Comparison of ENCODE assay signal across 9 mouse cellular contexts in the genomic region with DNA sequence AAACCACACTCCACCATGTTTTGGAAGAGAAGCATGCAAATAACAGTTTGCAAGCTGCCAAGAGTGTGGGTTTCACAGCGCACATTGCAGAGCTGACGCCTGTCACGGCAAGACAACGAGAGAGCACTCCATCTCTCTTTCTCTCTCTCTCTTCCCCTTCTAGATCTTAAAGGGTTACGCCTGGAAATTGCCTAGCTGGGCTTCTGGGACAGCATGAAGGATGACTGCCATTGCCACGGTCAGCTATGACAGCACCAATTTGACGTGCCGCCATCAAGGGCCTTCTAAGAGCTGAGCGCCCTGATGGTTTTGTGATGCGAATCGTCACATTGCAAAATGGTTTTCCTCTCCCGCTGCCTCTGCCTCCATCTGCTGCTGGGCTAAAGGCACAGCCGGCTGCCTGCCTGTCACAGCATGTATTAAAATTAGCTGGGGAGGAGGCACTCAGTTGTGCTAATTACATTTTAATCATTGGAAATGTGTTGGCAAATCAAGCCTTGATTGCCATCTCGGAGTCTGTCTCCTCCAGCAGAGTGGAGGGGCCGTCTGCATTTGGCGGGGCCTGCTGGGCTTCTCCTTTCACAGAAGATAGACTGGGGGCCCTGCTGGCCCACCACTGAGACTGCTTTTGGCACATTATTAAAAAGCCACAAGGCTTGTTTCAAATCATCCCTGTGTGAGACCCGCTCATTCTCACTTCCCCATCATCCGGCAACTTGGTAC.
A peak's percentile ranks its signal among the peaks of the same experiment; 100 is the strongest.
DNase-seq lines count a peak whose midpoint lies in the region; ATAC-seq and TF ChIP-seq lines count a peak whose summit lies in the region.
"Had no signal": no experiment of that assay in that cellular context is flagged by ENCODE, and none has a peak within 500 bp of the region (broad histone marks: within the 10 kb centered on the region; RNA-seq: fewer than 3 reads in every experiment).

No protein-coding gene starts in this region.

- ATAC-seq in heart, embryonic 12.5 days (ENCODE audit: insufficient number of reproducible peaks, low FRiP score), result no peak
- peak; percentile 66 for ATAC-seq in forebrain, embryonic 11.5 days (replicated peaks; ENCODE audit: low FRiP score)
- peak; percentile 45; the same call in 1 of the 2 replicates for ATAC-seq in neural tube, embryonic 11.5 days (ENCODE audit: insufficient read depth, low FRiP score, low TSS enrichment)
- ATAC-seq in intestine, postnatal 0 days, result no peak
- ATAC-seq in liver, embryonic 11.5 days (replicated peaks; ENCODE audit: low FRiP score), result no peak

- H3K4me3 ChIP-seq in heart, embryonic 12.5 days, result 0 out of 2 replicates have a peak overlapping the region, but pooled peaks have one; percentile 19
- no peak overlapping the region for H3K4me3 ChIP-seq in forebrain, embryonic 11.5 days (ENCODE audit: low read depth, low read length)
- no peak overlapping the region for H3K4me3 ChIP-seq in neural tube, embryonic 11.5 days (ENCODE audit: low read depth, low read length)
- no peak overlapping the region for H3K4me3 ChIP-seq in intestine, postnatal 0 days (ENCODE audit: low read depth, low read length)
- H3K4me3 ChIP-seq in liver, embryonic 11.5 days (ENCODE audit: low read depth, low read length), result no peak overlapping the region

- H3K4me1 ChIP-seq in heart, embryonic 12.5 days (replicated peaks), result peaks cover 6% of the 10 kb centered on the region
- H3K4me1 ChIP-seq in forebrain, embryonic 11.5 days (replicated peaks; ENCODE audit: control insufficient read depth, insufficient read depth, low read length), result peaks cover 12% of the 10 kb centered on the region; the same call in 1 of the 2 replicates
- H3K4me1 ChIP-seq in neural tube, embryonic 11.5 days (ENCODE audit: control insufficient read depth, insufficient read depth, low read length), result peaks cover 13% of the 10 kb centered on the region
- H3K4me1 ChIP-seq in intestine, postnatal 0 days (replicated peaks; ENCODE audit: control insufficient read depth, insufficient read depth, low read length), result no peaks in the 10 kb centered on the region
- no peaks in the 10 kb centered on the region for H3K4me1 ChIP-seq in liver, embryonic 11.5 days (replicated peaks; ENCODE audit: control insufficient read depth, insufficient read depth, low read length)

- intact Hi-C loops in heart, postnatal 36 days (cut with DNase I), result no loop called here

- H3K36me3 ChIP-seq in heart, embryonic 12.5 days, result no peaks in the 10 kb centered on the region
- no peaks in the 10 kb centered on the region for H3K36me3 ChIP-seq in forebrain, embryonic 11.5 days (ENCODE audit: control insufficient read depth, insufficient read depth, low read length)
- H3K36me3 ChIP-seq in neural tube, embryonic 11.5 days (ENCODE audit: control insufficient read depth, insufficient read depth, low read length), result no peaks in the 10 kb centered on the region
- H3K36me3 ChIP-seq in intestine, postnatal 0 days (ENCODE audit: control insufficient read depth, insufficient read depth), result no peaks in the 10 kb centered on the region
- H3K36me3 ChIP-seq in liver, embryonic 11.5 days (ENCODE audit: control insufficient read depth, insufficient read depth, low read length), result no peaks in the 10 kb centered on the region

- WGBS in heart, embryonic 12.5 days, result 38% methylated on average over 18 of the region's 18 CpGs
- 41% methylated on average over 18 of the region's 18 CpGs for WGBS in forebrain, embryonic 11.5 days
- WGBS in neural tube, embryonic 11.5 days, result 33% methylated on average over 18 of the region's 18 CpGs
- 76% methylated on average over 18 of the region's 18 CpGs for WGBS in intestine, postnatal 0 days
- 50% methylated on average over 18 of the region's 18 CpGs for WGBS in liver, embryonic 11.5 days

- H3K27ac ChIP-seq in heart, embryonic 12.5 days (ENCODE audit: poor library complexity, severe bottlenecking), result no peak overlapping the region
- peak overlapping the region; percentile 43; the same call in 1 of the 2 replicates for H3K27ac ChIP-seq in forebrain, embryonic 11.5 days (ENCODE audit: low read depth, low read length)
- H3K27ac ChIP-seq in neural tube, embryonic 11.5 days (ENCODE audit: low read depth, low read length), result 0 out of 2 replicates have a peak overlapping the region, but pooled peaks have one; percentile 8
- no peak overlapping the region for H3K27ac ChIP-seq in intestine, postnatal 0 days (ENCODE audit: low read depth, low read length)
- no peak overlapping the region for H3K27ac ChIP-seq in liver, embryonic 11.5 days (ENCODE audit: low read depth, low read length)
- H3K27ac ChIP-seq: macrophage had no signal

- H3K27me3 ChIP-seq in heart, embryonic 12.5 days (replicated peaks), result no peaks in the 10 kb centered on the region
- peaks cover 2% of the 10 kb centered on the region; the same call in 1 of the 2 replicates for H3K27me3 ChIP-seq in forebrain, embryonic 11.5 days (ENCODE audit: control insufficient read depth, insufficient read depth, low read length)
- no peaks in the 10 kb centered on the region for H3K27me3 ChIP-seq in neural tube, embryonic 11.5 days (ENCODE audit: control insufficient read depth, insufficient read depth, low read length)
- H3K27me3 ChIP-seq in intestine, postnatal 0 days (replicated peaks; ENCODE audit: control insufficient read depth, insufficient read depth, low read length), result no peaks in the 10 kb centered on the region
- H3K27me3 ChIP-seq in liver, embryonic 11.5 days (replicated peaks; ENCODE audit: control insufficient read depth, insufficient read depth, low read length), result peaks cover 3% of the 10 kb centered on the region; the same call in 1 of the 2 replicates

- no peak overlapping the region for H3K9ac ChIP-seq in heart, embryonic 12.5 days
- H3K9ac ChIP-seq in forebrain, embryonic 11.5 days (ENCODE audit: low read length), result no peak overlapping the region
- no peak overlapping the region for H3K9ac ChIP-seq in neural tube, embryonic 11.5 days (ENCODE audit: low read length)
- H3K9ac ChIP-seq in intestine, postnatal 0 days (ENCODE audit: low read depth, low read length), result no peak overlapping the region
- H3K9ac ChIP-seq in liver, embryonic 11.5 days (ENCODE audit: low read depth, low read length), result no peak overlapping the region

- peak overlapping the region; percentile 53 for H3K4me2 ChIP-seq in heart, embryonic 12.5 days
- 0 out of 2 replicates have a peak overlapping the region, but pooled peaks have one; percentile 9 for H3K4me2 ChIP-seq in forebrain, embryonic 11.5 days (ENCODE audit: low read depth, low read length, severe bottlenecking)
- H3K4me2 ChIP-seq in neural tube, embryonic 11.5 days (ENCODE audit: low read depth), result no peak overlapping the region
- no peak overlapping the region for H3K4me2 ChIP-seq in intestine, postnatal 0 days (replicated peaks; ENCODE audit: low read depth)
- no peak overlapping the region for H3K4me2 ChIP-seq in liver, embryonic 11.5 days

- DNase-seq in heart, postnatal 36 days, result no peak
- DNase-seq in forebrain, embryonic 11.5 days (ENCODE audit: low spot score), result peak; percentile 58
- peak; percentile 75 for DNase-seq in layer of hippocampus, adult 9-10 months (ENCODE audit: low spot score)
- peak; percentile 59 for DNase-seq in neural tube, embryonic 11.5 days (ENCODE audit: low spot score)
- DNase-seq in liver, embryonic 11.5 days (ENCODE audit: low spot score), result no peak
- DNase-seq in kidney, adult 8-10 months, result no peak

- H3K9me3 ChIP-seq in heart, embryonic 12.5 days (replicated peaks), result no peaks in the 10 kb centered on the region
- H3K9me3 ChIP-seq in forebrain, embryonic 11.5 days (ENCODE audit: control insufficient read depth, low read length), result no peaks in the 10 kb centered on the region
- no peaks in the 10 kb centered on the region for H3K9me3 ChIP-seq in neural tube, embryonic 11.5 days (ENCODE audit: control insufficient read depth, low read length)
- H3K9me3 ChIP-seq in intestine, postnatal 0 days (ENCODE audit: control insufficient read depth), result no peaks in the 10 kb centered on the region
- no peaks in the 10 kb centered on the region for H3K9me3 ChIP-seq in liver, embryonic 11.5 days (ENCODE audit: control insufficient read depth, low read length)

- no peak for TF ChIP-seq CTCF in intestine, postnatal 0 days (IDR thresholded peaks at IDR 0.05; ENCODE audit: low read depth)

Comparison
In these comparisons a context has a peak if more than half of its experiments do, and no peak if none do; other contexts are left out.
1. ATAC-seq: peak in forebrain, embryonic 11.5 days (single experiment) and neural tube, embryonic 11.5 days (single experiment); none in heart, embryonic 12.5 days (single experiment), intestine, postnatal 0 days (single experiment) and liver, embryonic 11.5 days (single experiment).
2. H3K27ac ChIP-seq: peak in forebrain, embryonic 11.5 days (single experiment) and neural tube, embryonic 11.5 days (single experiment); none in heart, embryonic 12.5 days (single experiment), intestine, postnatal 0 days (single experiment) and liver, embryonic 11.5 days (single experiment).
3. H3K4me2 ChIP-seq: peak in heart, embryonic 12.5 days (single experiment) and forebrain, embryonic 11.5 days (single experiment); none in neural tube, embryonic 11.5 days (single experiment), intestine, postnatal 0 days (single experiment) and liver, embryonic 11.5 days (single experiment).
4. DNase-seq: peak in forebrain, embryonic 11.5 days (single experiment), layer of hippocampus, adult 9-10 months (single experiment) and neural tube, embryonic 11.5 days (single experiment); none in heart, postnatal 36 days (0 of 2), liver, embryonic 11.5 days (single experiment) and kidney, adult 8-10 months (0 of 2).